Mouse (Mus musculus) CH12.LX (cell line): ENCODE measurements around the gene Sfmbt1. TPM values are rescaled to one million over a fixed set of nuclear protein-coding genes. Genes with fewer than 3 reads are reported as not detected.

Source experiments
- DNase-seq: peaks from one replicate; pipeline ENCODE4 v3.0.0-alpha.2; 2013; ENCODE audit errors: extremely low read depth
- H3K27ac ChIP-seq: 2 replicates; pipeline ENCODE4 v1.5.1; 2012; ENCODE audit warnings: low read depth, mild to moderate bottlenecking, control low read depth, moderate library complexity; ENCODE audit not compliant: insufficient read depth
- H3K27me3 ChIP-seq: replicated peaks from 2 replicates; pipeline ENCODE3; 2012; ENCODE audit warnings: inconsistent platforms
- H3K36me3 ChIP-seq, 2 experiments: replicated peaks in 1 of 2; 2 replicates each; pipeline versions ENCODE3 to v1.6.1; 2012; ENCODE audit warnings: inconsistent platforms in 1 of 2, low read length in 1 of 2, mild to moderate bottlenecking in 1 of 2, mixed read lengths in 1 of 2, moderate library complexity in 1 of 2; ENCODE audit not compliant: control insufficient read depth in 1 of 2, insufficient read depth in 1 of 2
- H3K4me1 ChIP-seq, 2 experiments: 2 replicates each; pipeline ENCODE4 v1.6.1; 2012; ENCODE audit warnings: inconsistent platforms in 1 of 2, moderate library complexity in 1 of 2; ENCODE audit not compliant: insufficient read depth in 2 of 2, control insufficient read depth in 1 of 2
- H3K4me2 ChIP-seq: 2 replicates; pipeline ENCODE4 v1.6.1; 2012; ENCODE audit warnings: low read depth, mild to moderate bottlenecking, control low read depth; ENCODE audit not compliant: poor library complexity, insufficient read depth, severe bottlenecking
- H3K4me3 ChIP-seq, 3 experiments: fragments of 150-350 bp in 1 of 3; sonication (generic) in 1 of 3; replicated peaks in 1 of 3; 2 replicates each; pipeline versions ENCODE3 to v1.5.1; 2011 to 2012; ENCODE audit warnings: low read depth in 2 of 3, low read length in 2 of 3, mild to moderate bottlenecking in 2 of 3, moderate library complexity in 2 of 3, control low read depth in 1 of 3, improper control_type of control experiment in 1 of 3, inconsistent platforms in 1 of 3, mixed read lengths in 1 of 3; ENCODE audit not compliant: poor library complexity in 1 of 3
- H3K79me2 ChIP-seq: replicated peaks from 2 replicates; pipeline ENCODE4 v1.6.1; 2012; ENCODE audit warnings: mild to moderate bottlenecking, moderate library complexity; ENCODE audit not compliant: control insufficient read depth, poor library complexity, insufficient read depth, severe bottlenecking; ENCODE audit errors: extremely low read depth
- H3K9ac ChIP-seq: 2 replicates; pipeline ENCODE4 v1.6.1; 2012; ENCODE audit warnings: low read depth, mild to moderate bottlenecking, control low read depth, moderate library complexity; ENCODE audit not compliant: insufficient read depth
- H3K9me3 ChIP-seq: replicated peaks from 2 replicates; pipeline ENCODE3; 2012; ENCODE audit warnings: low read length, inconsistent platforms, mixed read lengths
- CTCF ChIP-seq, 2 experiments: IDR thresholded peaks in 1 of 2; conservative IDR thresholded peaks in 1 of 2; 2 replicates each; pipeline ENCODE4 v1.5.1; 2011 to 2012; ENCODE audit warnings: low read depth in 2 of 2, low read length in 2 of 2, improper control_type of control experiment in 1 of 2, inconsistent platforms in 1 of 2, mild to moderate bottlenecking in 1 of 2, moderate library complexity in 1 of 2
- E2F4 ChIP-seq: IDR thresholded peaks from 2 replicates; pipeline ENCODE4 v1.6.1; 2011; ENCODE audit warnings: low read depth, low read length, improper control_type of control experiment; ENCODE audit not compliant: insufficient replicate concordance
- ELF1 ChIP-seq: IDR thresholded peaks from 2 replicates; pipeline ENCODE4 v1.6.1; 2014; ENCODE audit warnings: low read depth, mild to moderate bottlenecking, inconsistent platforms, low read length, improper control_type of control experiment
- ETS1 ChIP-seq: conservative IDR thresholded peaks from 2 replicates; pipeline ENCODE4 v1.6.1; 2012; ENCODE audit warnings: low read depth, mild to moderate bottlenecking, inconsistent platforms, low read length, improper control_type of control experiment, moderate library complexity
- GABPA ChIP-seq: IDR thresholded peaks from 2 replicates; pipeline ENCODE4 v1.6.1; 2012; ENCODE audit warnings: low read depth, low read length, improper control_type of control experiment, inconsistent platforms; ENCODE audit not compliant: insufficient replicate concordance
- JUN ChIP-seq: IDR thresholded peaks from 2 replicates; pipeline ENCODE4 v1.6.1; 2011; ENCODE audit warnings: low read depth, mild to moderate bottlenecking, low read length, improper control_type of control experiment, moderate library complexity; ENCODE audit not compliant: insufficient read depth
- KAT2A ChIP-seq: IDR thresholded peaks from 2 replicates; pipeline ENCODE4 v1.6.1; 2012; ENCODE audit warnings: low read length, improper control_type of control experiment, inconsistent platforms; ENCODE audit not compliant: insufficient replicate concordance
- MAFK ChIP-seq: IDR thresholded peaks from 2 replicates; pipeline ENCODE4 v1.6.1; 2011; ENCODE audit warnings: low read length, improper control_type of control experiment; ENCODE audit not compliant: insufficient replicate concordance
- MAX ChIP-seq: IDR thresholded peaks from 2 replicates; pipeline ENCODE4 v1.6.1; 2011; ENCODE audit warnings: low read length, improper control_type of control experiment
- MAZ ChIP-seq: IDR thresholded peaks from 2 replicates; pipeline ENCODE4 v1.6.1; 2012; ENCODE audit warnings: low read depth, mild to moderate bottlenecking, inconsistent platforms, low read length, improper control_type of control experiment, moderate library complexity
- MEF2A ChIP-seq: IDR thresholded peaks from 2 replicates; pipeline ENCODE4 v1.6.1; 2014; ENCODE audit warnings: low read depth, mild to moderate bottlenecking, inconsistent platforms, low read length, improper control_type of control experiment, borderline replicate concordance
- NELFE ChIP-seq: IDR thresholded peaks from 2 replicates; pipeline ENCODE4 v1.6.1; 2011; ENCODE audit warnings: low read depth, low read length, improper control_type of control experiment
- NRF1 ChIP-seq: IDR thresholded peaks from 2 replicates; pipeline ENCODE4 v1.6.1; 2014; ENCODE audit warnings: low read depth, mild to moderate bottlenecking, inconsistent platforms, low read length, improper control_type of control experiment, moderate library complexity
- POLR2AphosphoS2 ChIP-seq: IDR thresholded peaks from 2 replicates; pipeline ENCODE4 v1.6.1; 2011; ENCODE audit warnings: low read depth, low read length, improper control_type of control experiment
- RAD21 ChIP-seq: IDR thresholded peaks from 2 replicates; pipeline ENCODE4 v1.6.1; 2011; ENCODE audit warnings: low read depth, mild to moderate bottlenecking, low read length, improper control_type of control experiment, moderate library complexity
- dilution Hi-C: fragments of 300-500 bp; cut with MboI; formaldehyde crosslinking; loops from 2 replicates; pipeline ENCODE4 v1.14.3; 2020; ENCODE audit warnings: low sequenced_read_pairs; ENCODE audit not compliant: extremely low pct_unique_long_range_greater_than_20kb, extremely low pct_ligation_motif_present
- in situ Hi-C: fragments of 300-500 bp; cut with MboI; formaldehyde crosslinking; loops from 3 replicates; pipeline ENCODE4 v1.14.3; 2019; ENCODE audit warnings: low sequenced_read_pairs, low pct_ligation_motif_present, low pct_unique_long_range_greater_than_20kb, mixed read lengths
- polyA plus RNA-seq: library from polyadenylated mRNA; unstranded; fragments of >175 nt; gene quantifications from 2 replicates; pipeline ENCODE4 v1.2.1, GENCODE M21; 2012; ENCODE audit warnings: low read depth; ENCODE audit not compliant: insufficient read length
- total RNA-seq, 2 experiments: library from RNA; depleted of rRNA; stranded (reverse); fragments of 300-350 nt in 1 of 2; fragments of >200 nt in 1 of 2; gene quantifications; 2 replicates each; pipeline ENCODE4 v1.2.3; 2012 to 2014

Gene Sfmbt1
- total and polyA plus RNA-seq, 3 experiments: 2.4 to 6.0 (median 5.1) TPM

- Histone ChIP-seq H3K4me2 (no peak overlapping the region), H3K36me3 (peaks cover 0 to 50% of the 10 kb centered on the region in 2 experiments), H3K9ac (no peak overlapping the region), H3K27ac (no peak overlapping the region), H3K9me3 (no peaks in the 10 kb centered on the region)
- dilution Hi-C loops: no loop called here
- no peak for DNase-seq
- TF ChIP-seq MAX: no peak
- TF ChIP-seq MAZ: no peak
- no peak for TF ChIP-seq POLR2AphosphoS2
- TF ChIP-seq MAFK: no peak
- TF ChIP-seq ELF1: no peak
- TF ChIP-seq NELFE: no peak
- TF ChIP-seq RAD21: no peak
- no peak for TF ChIP-seq E2F4
- TF ChIP-seq GABPA: no peak
- TF ChIP-seq MEF2A: no peak
- TF ChIP-seq NRF1: no peak
- TF ChIP-seq ETS1: no peak
- TF ChIP-seq CTCF (conservative IDR thresholded peaks at IDR 0.05 in 1 of 2, IDR thresholded peaks at IDR 0.05 in 1 of 2; ENCODE audit: low read depth in 2 of 2, low read length in 2 of 2): no peak
- TF ChIP-seq KAT2A: no peak
- TF ChIP-seq, all 38 proteins: peak for 0
- Histone ChIP-seq H3K79me2 (no peaks in the 10 kb centered on the region), H3K4me3 (no peak overlapping the region), H3K27me3 (no peaks in the 10 kb centered on the region), H3K4me1 (peaks cover 0 to 9% of the 10 kb centered on the region in 2 experiments; a peak in 1 of 4 replicates)
- in situ Hi-C loops: loop anchor here (10.0 kb wide), 1 partner anchor 271 kb away; no protein-coding TSS in a partner anchor
Measured at GRCm38 (mm10) chr14:30855316-30855715, 140.7 kb downstream of the Sfmbt1 start.

DNA sequence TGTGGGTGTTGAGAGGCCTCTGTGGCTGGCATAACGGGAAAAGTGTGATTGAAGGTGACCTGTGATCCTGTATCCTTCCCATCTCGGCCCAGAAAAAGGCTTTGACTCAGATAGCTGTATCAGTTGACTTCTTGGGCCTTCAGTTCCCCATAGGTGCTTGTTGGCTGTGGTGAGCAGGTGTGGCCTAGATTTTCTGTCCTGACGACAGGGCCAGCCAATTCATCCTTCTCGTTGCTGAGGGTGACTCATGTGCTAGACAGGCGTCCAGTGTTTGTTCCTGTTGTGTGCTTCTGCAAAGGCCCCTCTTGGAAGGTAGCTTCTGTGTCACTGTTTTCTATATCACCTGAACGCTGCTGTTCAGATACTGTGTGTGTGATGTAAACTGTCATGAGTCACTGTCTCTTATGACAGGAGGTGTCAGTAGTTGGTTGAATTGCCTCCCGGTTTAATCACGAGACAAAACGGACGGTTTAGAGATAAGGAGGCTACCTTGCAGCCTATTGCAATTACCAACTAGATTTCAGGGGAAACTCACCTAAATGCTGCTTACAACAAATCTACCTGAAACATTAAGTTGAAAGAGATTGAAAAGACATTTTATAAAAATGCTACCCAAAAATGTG, 142.3 kb downstream of the Sfmbt1 start:
- H3K4me3 ChIP-seq: no peak overlapping the region
- no peaks in the 10 kb centered on the region for H3K9me3 ChIP-seq
- no peak overlapping the region for H3K4me2 ChIP-seq
- TF ChIP-seq JUN: no peak
- H3K27me3 ChIP-seq: no peaks in the 10 kb centered on the region
- dilution Hi-C loops: no loop called here
- H3K79me2 ChIP-seq: no peaks in the 10 kb centered on the region
- peaks cover 0 to 9% of the 10 kb centered on the region in 2 experiments; a peak in 1 of 4 replicates for H3K4me1 ChIP-seq
- DNase-seq: no peak
- in situ Hi-C loops: loop anchor here (10.0 kb wide), 1 partner anchor 272 kb away; no protein-coding TSS in a partner anchor
- peaks cover 0 to 46% of the 10 kb centered on the region in 2 experiments for H3K36me3 ChIP-seq
- no peak overlapping the region for H3K27ac ChIP-seq
- no peak overlapping the region for H3K9ac ChIP-seq
